Mouse (Mus musculus) midbrain, embryonic 15.5 days (tissue): ENCODE results near the gene Gpr27. TPM values are rescaled to one million over a fixed set of nuclear protein-coding genes. Genes with fewer than 3 reads are reported as not detected.
A peak's percentile ranks its signal among the peaks of the same experiment; 100 is the strongest.

Experiments
- ATAC-seq: fragments of 200-750 bp; cut with Nextera tagmentation; replicated peaks from 2 replicates; pipeline ENCODE4 v1.8.0; 2017; ENCODE audit warnings: moderate TSS enrichment
- H3K27ac ChIP-seq: fragments of 300-500 bp; sonication (generic); 2 replicates; pipeline ENCODE4 v1.5.1; 2015; ENCODE audit warnings: mild to moderate bottlenecking, inconsistent platforms
- H3K27me3 ChIP-seq: fragments of 300-500 bp; sonication (generic); replicated peaks from 2 replicates; pipeline ENCODE4 v1.6.1; 2015; ENCODE audit warnings: inconsistent platforms
- H3K36me3 ChIP-seq: fragments of 300-500 bp; sonication (generic); replicated peaks from 2 replicates; pipeline ENCODE4 v1.6.1; 2015; ENCODE audit warnings: inconsistent platforms
- H3K4me1 ChIP-seq: fragments of 300-500 bp; sonication (generic); 2 replicates; pipeline ENCODE4 v1.6.1; 2015; ENCODE audit warnings: inconsistent platforms
- H3K4me2 ChIP-seq: fragments of 300-500 bp; sonication (generic); 2 replicates; pipeline ENCODE4 v1.6.1; 2015; ENCODE audit warnings: inconsistent platforms, mild to moderate bottlenecking, moderate library complexity
- H3K4me3 ChIP-seq: fragments of 300-500 bp; sonication (generic); 2 replicates; pipeline ENCODE4 v1.5.1; 2015; ENCODE audit warnings: mild to moderate bottlenecking, inconsistent platforms
- H3K9ac ChIP-seq: fragments of 300-500 bp; sonication (generic); 2 replicates; pipeline ENCODE4 v1.6.1; 2015; ENCODE audit warnings: mild to moderate bottlenecking, inconsistent platforms
- H3K9me3 ChIP-seq: fragments of 300-500 bp; sonication (generic); 2 replicates; pipeline ENCODE4 v1.6.1; 2016; ENCODE audit warnings: inconsistent platforms
- WGBS: fragments of 180-500 bp; shearing (Covaris S2); methylation state at CpG from one replicate; pipeline ENCODE4 v1.1.7; 2015; ENCODE audit warnings: mixed read lengths; 5-methylcytosine and 5-hydroxymethylcytosine counted together
- polyA plus RNA-seq: library from polyadenylated mRNA; unstranded; fragments of >200 nt; fragmentation: Nextera tagmentation; extraction: Ambion mirVana; gene quantifications from 2 replicates; pipeline ENCODE4 v1.2.1, GENCODE M21; 2015

Gene Gpr27
- polyA plus RNA-seq, 1 experiment from 2014 or later, result 21.4 TPM

- H3K9me3 ChIP-seq, result no peaks in the 10 kb centered on the region
- H3K27me3 ChIP-seq, result no peaks in the 10 kb centered on the region; the same call in 1 of the 2 replicates
- H3K27ac ChIP-seq, result no peak overlapping the region
- no peaks in the 10 kb centered on the region for H3K36me3 ChIP-seq
- ATAC-seq, result no peak
- H3K4me2 ChIP-seq, result no peak overlapping the region
- no peak overlapping the region for H3K4me3 ChIP-seq
- WGBS, result 81% methylated on average over 8 of the region's 8 CpGs
- peaks cover 44% of the 10 kb centered on the region for H3K4me1 ChIP-seq
- no peak overlapping the region for H3K9ac ChIP-seq
These were observed 29.2 kb upstream of the Gpr27 start for GRCm38 (mm10) chr6:99663232-99663631.

- H3K9ac ChIP-seq, result peak overlapping the region; percentile 70
These were observed 26.8 kb upstream of the Gpr27 start for GRCm38 (mm10) chr6:99665457-99666317.

GRCm38 (mm10) chr6:99666318-99667171 is 25.9 kb upstream of the Gpr27 start, which contains the start of the genes Eif4e3 and Gm20696:
Gene Eif4e3, minus strand, starts transcription at chr6:99666771.
Gene Gm20696, minus strand, starts transcription at chr6:99666797.
- H3K4me3 ChIP-seq, result peak within 1 kb of the TSS; percentile 67
- peak; percentile 32 for ATAC-seq
- no peaks in the 10 kb centered on the region for H3K9me3 ChIP-seq

More at GRCm38 (mm10) chr6:99665457-99666317, 26.8 kb upstream of the Gpr27 start:
- peak overlapping the region; percentile 70; the same call in 1 of the 2 replicates for H3K27ac ChIP-seq
- no peaks in the 10 kb centered on the region for H3K36me3 ChIP-seq
- no peaks in the 10 kb centered on the region; the same call in 1 of the 2 replicates for H3K27me3 ChIP-seq
- peaks cover 57% of the 10 kb centered on the region for H3K4me1 ChIP-seq
- peak overlapping the region; percentile 80 for H3K4me2 ChIP-seq
- peak overlapping the region; percentile 67 for H3K4me3 ChIP-seq
- ATAC-seq, result no peak
- no peaks in the 10 kb centered on the region for H3K9me3 ChIP-seq
- 33% methylated on average over 16 of the region's 16 CpGs for WGBS

GRCm38 (mm10) chr6:99667290-99667689 is 25.2 kb upstream of the Gpr27 start:
- H3K27ac ChIP-seq, result peak overlapping the region; percentile 70; the same call in 1 of the 2 replicates
- H3K9me3 ChIP-seq, result no peaks in the 10 kb centered on the region
- peak overlapping the region; percentile 80 for H3K4me2 ChIP-seq
- no peaks in the 10 kb centered on the region; the same call in 1 of the 2 replicates for H3K27me3 ChIP-seq
- no peak overlapping the region for H3K9ac ChIP-seq
- 52% methylated on average over 8 of the region's 8 CpGs for WGBS
- peak overlapping the region; percentile 67 for H3K4me3 ChIP-seq
- H3K4me1 ChIP-seq, result peaks cover 57% of the 10 kb centered on the region
- no peak for ATAC-seq
- no peaks in the 10 kb centered on the region for H3K36me3 ChIP-seq

More at GRCm38 (mm10) chr6:99666318-99667171, 25.9 kb upstream of the Gpr27 start, which contains the start of the genes Eif4e3 and Gm20696:
- peak within 1 kb of the TSS; percentile 80 for H3K4me2 ChIP-seq
- peaks cover 57% of the 10 kb centered on the region for H3K4me1 ChIP-seq
- WGBS, result under 1% methylated on average over 72 of the region's 75 CpGs
- H3K9ac ChIP-seq, result peak within 1 kb of the TSS; percentile 70
- no peaks in the 10 kb centered on the region; the same call in 1 of the 2 replicates for H3K27me3 ChIP-seq
- H3K27ac ChIP-seq, result peak within 1 kb of the TSS; percentile 70
- H3K36me3 ChIP-seq, result no peaks in the 10 kb centered on the region

- peak overlapping the region; percentile 78 for H3K27ac ChIP-seq
- 11% methylated on average over 5 of the region's 5 CpGs for WGBS
- H3K4me2 ChIP-seq, result peak overlapping the region; percentile 22
- ATAC-seq, result peak; percentile 77
- H3K36me3 ChIP-seq, result no peaks in the 10 kb centered on the region
- no peaks in the 10 kb centered on the region for H3K9me3 ChIP-seq
- H3K4me3 ChIP-seq, result no peak overlapping the region
- H3K9ac ChIP-seq, result no peak overlapping the region
- peaks cover 58% of the 10 kb centered on the region for H3K4me1 ChIP-seq
- no peaks in the 10 kb centered on the region for H3K27me3 ChIP-seq
These were observed 22.8 kb upstream of the Gpr27 start for GRCm38 (mm10) chr6:99669481-99670325.

GRCm38 (mm10) chr6:99670481-99671119 is 21.9 kb upstream of the Gpr27 start:
- Histone ChIP-seq H3K4me3 (no peak overlapping the region), H3K27ac (peak overlapping the region; percentile 78), H3K4me2 (peak overlapping the region; percentile 22; the same call in 1 of the 2 replicates), H3K36me3 (no peaks in the 10 kb centered on the region), H3K4me1 (peaks cover 57% of the 10 kb centered on the region), H3K9ac (no peak overlapping the region), H3K27me3 (no peaks in the 10 kb centered on the region), H3K9me3 (no peaks in the 10 kb centered on the region)
- WGBS, result 56% methylated on average over 7 of the region's 7 CpGs
- peak; percentile 37 for ATAC-seq

GRCm38 (mm10) chr6:99671768-99672167 is 20.7 kb upstream of the Gpr27 start:
- no peak for ATAC-seq
- H3K27me3 ChIP-seq, result no peaks in the 10 kb centered on the region
- no peak overlapping the region for H3K27ac ChIP-seq
- H3K4me1 ChIP-seq, result peaks cover 50% of the 10 kb centered on the region
- 61% methylated on average over 3 of the region's 3 CpGs for WGBS
- no peak overlapping the region for H3K9ac ChIP-seq
- no peak overlapping the region for H3K4me2 ChIP-seq
- H3K9me3 ChIP-seq, result no peaks in the 10 kb centered on the region
- H3K36me3 ChIP-seq, result no peaks in the 10 kb centered on the region
- H3K4me3 ChIP-seq, result no peak overlapping the region

GRCm38 (mm10) chr6:99674482-99674881 is 18.0 kb upstream of the Gpr27 start:
- peaks cover 26% of the 10 kb centered on the region for H3K4me1 ChIP-seq
- no peak overlapping the region for H3K4me3 ChIP-seq
- no peaks in the 10 kb centered on the region for H3K9me3 ChIP-seq
- H3K36me3 ChIP-seq, result no peaks in the 10 kb centered on the region
- H3K27ac ChIP-seq, result 0 out of 2 replicates have a peak overlapping the region, but pooled peaks have one; percentile 45
- no peak for ATAC-seq
- no peak overlapping the region for H3K4me2 ChIP-seq
- no peaks in the 10 kb centered on the region for H3K27me3 ChIP-seq
- H3K9ac ChIP-seq, result no peak overlapping the region
- 50% methylated on average over 4 of the region's 4 CpGs for WGBS

- Histone ChIP-seq H3K9ac (no peak overlapping the region), H3K27ac (no peak overlapping the region), H3K9me3 (no peaks in the 10 kb centered on the region), H3K4me1 (peaks cover 8% of the 10 kb centered on the region), H3K36me3 (no peaks in the 10 kb centered on the region), H3K4me3 (no peak overlapping the region), H3K4me2 (no peak overlapping the region), H3K27me3 (no peaks in the 10 kb centered on the region)
- WGBS, result 89% methylated on average over 8 of the region's 8 CpGs
- no peak for ATAC-seq
These were observed 15.2 kb upstream of the Gpr27 start for GRCm38 (mm10) chr6:99677325-99677724.

GRCm38 (mm10) chr6:99678108-99678507 is 14.4 kb upstream of the Gpr27 start:
- Histone ChIP-seq H3K4me1 (peaks cover 8% of the 10 kb centered on the region), H3K36me3 (no peaks in the 10 kb centered on the region), H3K9ac (no peak overlapping the region), H3K9me3 (no peaks in the 10 kb centered on the region), H3K4me3 (no peak overlapping the region), H3K27ac (peak overlapping the region; percentile 38; the same call in 1 of the 2 replicates), H3K27me3 (no peaks in the 10 kb centered on the region), H3K4me2 (no peak overlapping the region)
- ATAC-seq, result no peak
- WGBS, result 65% methylated on average over 11 of the region's 11 CpGs

- Histone ChIP-seq H3K27me3 (no peaks in the 10 kb centered on the region), H3K4me1 (no peaks in the 10 kb centered on the region), H3K27ac (no peak overlapping the region), H3K4me2 (no peak overlapping the region), H3K9ac (no peak overlapping the region), H3K36me3 (no peaks in the 10 kb centered on the region), H3K9me3 (no peaks in the 10 kb centered on the region), H3K4me3 (no peak overlapping the region)
- WGBS, result 89% methylated on average over 5 of the region's 5 CpGs
- no peak for ATAC-seq
These were observed 8.5 kb upstream of the Gpr27 start for GRCm38 (mm10) chr6:99683974-99684373.
